Mouse (Mus musculus): Measurements from ENCODE around the gene Eef1akmt2. TPM values are rescaled to one million over a fixed set of nuclear protein-coding genes. Genes with fewer than 3 reads are reported as not detected.

Gene Eef1akmt2
- total RNA-seq, 2 experiments from 2014 or later, result 38.6 to 48.9 TPM

DNA sequence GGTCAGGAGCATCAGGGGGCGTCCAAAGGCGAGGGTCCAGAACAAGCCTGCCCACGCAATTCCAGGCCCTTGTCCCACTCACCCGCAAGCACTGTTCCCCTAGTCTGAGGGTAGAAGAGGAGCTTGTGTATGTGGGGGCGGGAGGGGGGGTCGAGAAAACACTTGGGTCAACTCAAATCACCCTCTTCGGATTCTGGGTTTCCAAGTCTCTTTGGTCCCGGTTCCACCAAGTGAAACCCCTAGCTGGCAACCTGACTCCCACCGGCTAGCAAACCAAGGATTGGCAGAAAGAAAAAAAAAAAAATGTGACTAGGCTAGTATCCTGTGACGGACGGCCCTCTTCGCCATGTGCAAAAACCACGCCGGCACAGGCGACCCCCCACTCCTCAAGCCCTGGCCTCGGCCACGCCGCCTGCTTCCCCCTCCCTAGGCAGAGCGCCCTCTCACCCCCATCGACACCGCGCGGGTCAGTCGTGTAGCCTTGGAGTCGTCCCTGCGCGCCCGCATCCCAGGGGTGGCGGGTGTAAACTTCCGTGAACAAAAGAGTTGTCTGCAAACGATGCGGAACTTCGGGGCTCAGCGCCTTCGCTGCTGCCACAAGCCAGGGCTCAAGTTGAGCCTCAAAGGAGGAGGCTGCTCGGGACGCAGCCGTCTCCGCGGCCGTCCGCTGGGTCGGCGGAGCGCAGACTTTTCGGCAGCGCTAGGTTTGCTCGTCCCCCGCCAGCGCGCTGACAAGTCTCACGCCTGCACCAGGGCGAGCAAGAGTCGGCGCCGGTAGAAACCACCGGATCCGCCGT lies 39.7 kb downstream of the Eef1akmt2 start:
- ATAC-seq (replicated peaks; ENCODE audit: poor library complexity), result peak; percentile 26

DNA sequence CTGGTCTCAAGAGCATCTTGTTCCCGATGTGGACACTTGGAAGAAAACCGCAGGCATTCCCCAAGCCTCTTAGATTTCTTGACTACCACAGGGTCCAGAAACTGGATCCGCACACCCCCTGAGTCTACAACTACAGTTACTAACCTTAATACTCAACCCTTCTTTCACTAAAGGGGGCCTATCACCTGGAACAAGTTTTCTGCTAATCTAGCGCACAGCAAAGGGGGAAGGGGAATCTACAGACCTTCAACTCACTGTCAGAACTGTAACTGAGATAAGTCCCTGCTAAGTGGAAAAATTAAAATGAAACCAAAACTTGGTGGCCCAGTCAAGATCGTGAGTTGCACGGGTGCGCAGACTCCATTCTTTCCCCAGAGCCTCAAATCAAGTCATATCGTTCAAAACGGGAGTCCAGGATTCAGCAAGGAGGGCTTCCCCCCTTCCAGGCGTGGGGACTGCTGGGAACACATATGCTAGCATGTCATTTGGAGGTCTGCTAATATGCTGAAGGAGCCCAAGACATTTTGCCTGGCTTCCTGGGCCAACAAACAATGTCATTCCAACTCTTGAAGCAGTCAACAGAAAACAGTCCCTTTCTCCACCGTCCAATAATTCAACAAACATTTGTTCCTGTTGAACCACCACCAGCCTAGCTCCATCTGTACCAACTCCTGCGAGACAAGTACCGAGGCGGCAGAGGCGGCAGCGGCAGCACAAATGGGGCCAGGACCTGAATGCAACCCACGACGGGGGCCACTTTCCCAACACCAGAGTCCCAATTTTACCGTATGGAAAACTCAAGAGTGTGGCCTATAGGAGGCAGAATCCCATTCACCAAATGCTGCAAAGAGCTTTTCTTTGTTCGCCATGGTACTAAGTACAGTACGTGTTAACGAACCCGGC lies 40.5 kb downstream of the Eef1akmt2 start:
- ATAC-seq (replicated peaks; ENCODE audit: poor library complexity), result peak; percentile 38

- peak; percentile 69 for ATAC-seq (replicated peaks; ENCODE audit: poor library complexity)
Measured at GRCm38 (mm10) chr7:132810879-132811278, 41.6 kb downstream of the Eef1akmt2 start.

DNA sequence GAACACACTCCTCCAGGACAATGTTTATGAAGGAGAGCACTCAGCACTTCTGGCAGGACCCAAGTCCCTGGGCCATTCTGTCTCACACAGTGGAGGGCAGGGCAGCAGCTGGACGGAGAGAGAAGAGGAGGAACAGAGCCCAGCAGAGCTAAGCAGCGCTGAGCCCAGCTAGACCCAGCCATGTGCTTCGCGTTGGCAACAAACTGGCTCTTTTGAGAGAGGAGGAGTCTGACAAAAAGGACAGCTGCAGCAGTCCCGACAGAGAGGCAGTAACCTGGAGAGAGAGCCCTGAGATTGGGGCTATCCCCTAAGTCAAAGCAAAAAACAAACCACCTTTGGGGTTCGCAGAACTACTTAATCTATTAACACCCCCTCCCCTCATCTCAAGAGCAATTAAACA lies 42.1 kb downstream of the Eef1akmt2 start:
- ATAC-seq (replicated peaks; ENCODE audit: poor library complexity), result no peak

- no peak for ATAC-seq (replicated peaks; ENCODE audit: poor library complexity)
Measured at GRCm38 (mm10) chr7:132809721-132810120, 42.8 kb downstream of the Eef1akmt2 start.

- no peak for ATAC-seq (replicated peaks; ENCODE audit: poor library complexity)
Measured at GRCm38 (mm10) chr7:132808841-132809682, 43.4 kb downstream of the Eef1akmt2 start.

DNA sequence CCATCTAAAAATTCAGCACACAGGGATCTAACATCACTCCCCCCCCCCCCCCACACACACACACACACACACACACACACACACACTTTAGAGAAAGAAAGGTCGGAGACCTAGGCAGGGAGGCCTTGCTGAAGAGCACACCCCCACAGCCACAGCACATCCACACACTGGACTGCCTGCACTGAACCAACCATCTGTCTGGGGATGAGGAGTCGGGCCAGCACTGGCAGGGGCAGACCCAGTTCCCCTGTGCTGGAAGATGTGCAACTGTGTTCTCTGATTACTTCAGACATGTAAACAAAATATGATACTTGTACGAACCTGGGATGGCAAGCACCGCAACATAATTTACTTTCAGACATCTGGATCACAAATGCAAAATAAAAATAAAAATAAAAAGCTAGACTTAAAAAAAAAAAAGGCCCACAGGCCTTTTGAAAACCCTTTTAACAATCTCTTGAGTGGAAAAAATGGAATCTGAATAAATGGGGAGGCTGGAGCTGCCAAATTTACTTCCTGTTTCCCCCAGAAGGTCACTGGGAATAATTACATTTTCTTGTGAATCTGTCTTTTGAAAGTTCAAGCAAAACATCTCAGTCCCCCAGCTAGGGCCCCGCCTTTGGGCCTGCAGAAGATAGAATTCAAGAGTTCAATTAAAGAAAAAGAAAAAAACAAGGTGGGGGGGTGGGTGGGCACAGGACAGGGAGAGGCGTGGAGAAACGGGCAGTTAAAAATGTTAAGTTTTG lies 44.2 kb downstream of the Eef1akmt2 start:
- ATAC-seq (replicated peaks; ENCODE audit: poor library complexity), result no peak

- ATAC-seq (replicated peaks; ENCODE audit: poor library complexity), result no peak
Measured at GRCm38 (mm10) chr7:132806926-132807857, 45.3 kb downstream of the Eef1akmt2 start.

DNA sequence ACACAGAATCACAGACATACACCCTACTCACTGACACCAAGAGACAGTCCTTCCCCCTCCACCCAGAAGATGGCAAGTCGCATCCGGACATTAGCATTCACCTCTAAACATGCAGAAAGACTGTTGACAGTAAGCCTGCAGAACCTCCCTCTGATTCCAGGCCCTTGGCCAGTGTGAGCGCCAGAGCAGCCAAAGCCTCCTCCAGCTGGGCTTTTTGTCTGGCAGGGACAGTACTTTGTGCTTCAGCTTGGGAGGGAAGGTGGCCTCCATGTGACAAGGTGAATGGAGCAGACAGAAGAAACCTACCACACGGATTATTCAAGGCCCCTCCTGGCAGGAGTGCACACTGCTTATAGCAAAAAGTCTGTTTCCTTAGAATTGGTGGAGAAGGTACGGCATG lies 46.2 kb downstream of the Eef1akmt2 start:
- ATAC-seq (replicated peaks; ENCODE audit: poor library complexity), result no peak

DNA sequence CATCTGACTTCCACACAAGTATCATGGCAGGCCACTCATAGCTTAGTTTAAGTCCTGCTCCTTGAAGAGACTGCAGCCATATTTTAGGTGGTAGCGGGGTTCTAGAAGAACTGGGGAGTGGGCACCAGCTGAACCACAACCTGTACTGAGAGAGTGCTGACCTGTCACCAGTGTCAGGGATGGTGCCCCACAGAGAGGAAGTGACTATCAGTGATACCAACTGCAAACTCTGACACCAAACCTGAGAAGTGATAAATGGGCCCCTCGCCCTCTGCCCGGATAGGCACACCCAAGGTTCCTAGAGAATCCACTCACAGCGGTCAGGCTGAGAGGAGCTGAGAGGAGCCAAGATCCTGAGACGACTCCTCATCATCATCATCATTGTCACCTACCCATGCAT lies 47.5 kb downstream of the Eef1akmt2 start:
- ATAC-seq (replicated peaks; ENCODE audit: poor library complexity), result peak; percentile 33

DNA sequence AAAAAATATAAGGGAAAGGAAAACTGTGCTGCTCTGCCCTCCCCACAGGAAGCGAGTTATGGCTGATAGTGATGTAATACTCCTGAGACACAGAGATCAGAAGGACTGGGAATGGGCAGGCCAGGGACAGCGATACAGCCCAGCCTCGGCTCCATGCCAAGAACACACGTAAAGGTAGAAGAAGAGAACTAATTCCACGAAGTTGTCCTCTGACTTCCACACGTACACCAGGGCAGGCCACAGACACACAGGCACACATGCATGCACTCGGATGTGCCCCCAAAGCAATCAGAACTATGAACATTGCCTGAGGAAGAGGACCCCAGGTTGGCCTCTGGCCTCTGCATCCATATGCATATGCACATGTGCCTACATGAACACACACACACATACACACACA lies 48.0 kb downstream of the Eef1akmt2 start:
- no peak for ATAC-seq (replicated peaks; ENCODE audit: poor library complexity)

GRCm38 (mm10) chr7:132803962-132804361 lies 48.5 kb downstream of the Eef1akmt2 start:
- ATAC-seq (replicated peaks; ENCODE audit: poor library complexity), result peak; percentile 72

- ATAC-seq (replicated peaks; ENCODE audit: poor library complexity), result no peak
Measured at GRCm38 (mm10) chr7:132803336-132803735, 49.1 kb downstream of the Eef1akmt2 start.

GRCm38 (mm10) chr7:132802691-132803090 lies 49.8 kb downstream of the Eef1akmt2 start:
- ATAC-seq (replicated peaks; ENCODE audit: poor library complexity), result no peak

- no peak for ATAC-seq (replicated peaks; ENCODE audit: poor library complexity)
Measured at GRCm38 (mm10) chr7:132802066-132802465, 50.4 kb downstream of the Eef1akmt2 start.

GRCm38 (mm10) chr7:132801509-132801908 lies 51.0 kb downstream of the Eef1akmt2 start:
- ATAC-seq (replicated peaks; ENCODE audit: poor library complexity), result no peak

DNA sequence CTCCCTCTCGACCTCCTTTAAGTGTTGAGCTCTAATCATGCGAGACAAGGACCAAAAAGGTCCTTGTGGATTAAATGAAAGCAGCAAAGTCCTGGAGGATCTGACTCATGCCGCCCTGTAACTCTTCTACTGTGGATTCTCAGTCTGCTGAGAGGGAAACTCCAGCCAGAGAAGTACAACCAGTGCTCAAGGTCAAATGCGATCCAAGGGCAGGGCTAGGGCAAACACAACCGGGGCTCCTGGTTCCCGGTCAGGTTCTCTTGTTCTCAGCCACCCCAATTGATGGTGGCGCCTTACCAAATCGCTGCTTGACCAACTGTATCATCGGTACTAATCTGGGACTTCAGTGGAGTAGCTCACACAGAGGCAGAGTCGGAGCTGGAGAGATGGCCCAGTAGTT lies 51.6 kb downstream of the Eef1akmt2 start:
- ATAC-seq (replicated peaks; ENCODE audit: poor library complexity), result no peak

- ATAC-seq (replicated peaks; ENCODE audit: poor library complexity), result no peak
Measured at GRCm38 (mm10) chr7:132799119-132800016, 53.1 kb downstream of the Eef1akmt2 start.

All from megakaryocyte progenitor cell, adult 5-6 weeks (primary cell).